In genomic region chr7:66142514-66142913, GRCm38 (mm10) we compare ENCODE assay signal across 21 mouse cellular contexts. TPM values are rescaled to one million over a fixed set of nuclear protein-coding genes. Genes with fewer than 3 reads are reported as not detected.
DNase-seq lines count a peak whose midpoint lies in the region; ATAC-seq and TF ChIP-seq lines count a peak whose summit lies in the region.
"Had no signal": no experiment of that assay in that cellular context is flagged by ENCODE, and none has a peak within 500 bp of the region (broad histone marks: within the 10 kb centered on the region; RNA-seq: fewer than 3 reads in every experiment).

No protein-coding gene starts in this region.

- H3K4me1 ChIP-seq in forebrain, postnatal 0 days (ENCODE audit: insufficient read depth): peaks cover 25% of the 10 kb centered on the region
- peaks cover 51% of the 10 kb centered on the region for H3K4me1 ChIP-seq in forebrain, embryonic 13.5 days
- peaks cover 30% of the 10 kb centered on the region for H3K4me1 ChIP-seq in hindbrain, embryonic 14.5 days (replicated peaks; ENCODE audit: control insufficient read depth, insufficient read depth, low read length)
- no peaks in the 10 kb centered on the region; the same call in 1 of the 2 replicates for H3K4me1 ChIP-seq in hindbrain, embryonic 10.5 days (replicated peaks)
- H3K4me1 ChIP-seq in midbrain, embryonic 13.5 days (replicated peaks): peaks cover 48% of the 10 kb centered on the region
- H3K4me1 ChIP-seq in midbrain, postnatal 0 days (ENCODE audit: insufficient read depth, low read length): peaks cover 23% of the 10 kb centered on the region
- H3K4me1 ChIP-seq: embryonic facial prominence, embryonic 12.5 days had no signal

- H3K36me3 ChIP-seq in forebrain, postnatal 0 days (ENCODE audit: insufficient read depth): no peaks in the 10 kb centered on the region
- H3K36me3 ChIP-seq in forebrain, embryonic 13.5 days (ENCODE audit: poor library complexity, severe bottlenecking): peaks cover 3% of the 10 kb centered on the region; the same call in 1 of the 2 replicates
- H3K36me3 ChIP-seq in hindbrain, embryonic 14.5 days (replicated peaks; ENCODE audit: control insufficient read depth, insufficient read depth): no peaks in the 10 kb centered on the region
- H3K36me3 ChIP-seq in hindbrain, embryonic 10.5 days: peaks cover 16% of the 10 kb centered on the region
- no peaks in the 10 kb centered on the region for H3K36me3 ChIP-seq in midbrain, embryonic 13.5 days
- H3K36me3 ChIP-seq in midbrain, postnatal 0 days (ENCODE audit: insufficient read depth, low read length): no peaks in the 10 kb centered on the region
- H3K36me3 ChIP-seq: forebrain, embryonic 12.5 days had no signal

- TF ChIP-seq CTCF in forebrain, postnatal 0 days (IDR thresholded peaks at IDR 0.05; ENCODE audit: low read depth): no peak
- no peak for TF ChIP-seq CTCF in midbrain, postnatal 0 days (IDR thresholded peaks at IDR 0.05)

- no peak overlapping the region for H3K9ac ChIP-seq in forebrain, postnatal 0 days
- H3K9ac ChIP-seq in forebrain, embryonic 13.5 days: no peak overlapping the region
- H3K9ac ChIP-seq in hindbrain, embryonic 14.5 days: no peak overlapping the region
- H3K9ac ChIP-seq in midbrain, embryonic 13.5 days (replicated peaks): no peak overlapping the region
- no peak overlapping the region; the same call in 1 of the 2 replicates for H3K9ac ChIP-seq in midbrain, postnatal 0 days (replicated peaks; ENCODE audit: low read length, poor library complexity, severe bottlenecking)
- H3K9ac ChIP-seq: embryonic facial prominence, embryonic 12.5 days; forebrain, embryonic 12.5 days; heart, embryonic 12.5 days had no signal

- H3K27me3 ChIP-seq in forebrain, postnatal 0 days (ENCODE audit: insufficient read depth, low read length): no peaks in the 10 kb centered on the region
- no peaks in the 10 kb centered on the region for H3K27me3 ChIP-seq in forebrain, embryonic 13.5 days
- H3K27me3 ChIP-seq in hindbrain, embryonic 14.5 days (ENCODE audit: control insufficient read depth, insufficient read depth, low read length): no peaks in the 10 kb centered on the region
- no peaks in the 10 kb centered on the region for H3K27me3 ChIP-seq in hindbrain, embryonic 10.5 days (ENCODE audit: insufficient read depth, poor library complexity, severe bottlenecking)
- no peaks in the 10 kb centered on the region for H3K27me3 ChIP-seq in midbrain, embryonic 13.5 days
- no peaks in the 10 kb centered on the region for H3K27me3 ChIP-seq in midbrain, postnatal 0 days (ENCODE audit: insufficient read depth, low read length)
- H3K27me3 ChIP-seq: embryonic facial prominence, embryonic 12.5 days; forebrain, embryonic 12.5 days; heart, embryonic 12.5 days had no signal

- DNase-seq in forebrain, postnatal 0 days: no peak
- DNase-seq in hindbrain, embryonic 14.5 days (ENCODE audit: low spot score): no peak
- DNase-seq in hindbrain, embryonic 10.5 days (ENCODE audit: low spot score): no peak
- DNase-seq in midbrain, postnatal 0 days (ENCODE audit: low spot score): no peak
- DNase-seq in left cerebral cortex, adult 18-20 months (ENCODE audit: low spot score in 2 of 2): no peak
- DNase-seq: adrenal gland, adult 8-10 months; adrenal gland, postnatal 36 days; B cell, adult 2 months; cerebellum, adult 9-10 months; cerebellum, postnatal 25 days; gastrocnemius, postnatal 36 days; heart, adult 18-20 months; heart, postnatal 36 days had no signal

- H3K27ac ChIP-seq in forebrain, postnatal 0 days (ENCODE audit: low read depth, low read length): no peak overlapping the region
- H3K27ac ChIP-seq in forebrain, embryonic 13.5 days: no peak overlapping the region
- H3K27ac ChIP-seq in hindbrain, embryonic 14.5 days: no peak overlapping the region
- H3K27ac ChIP-seq in hindbrain, embryonic 10.5 days: no peak overlapping the region
- H3K27ac ChIP-seq in midbrain, embryonic 13.5 days: peak overlapping the region; percentile 60
- H3K27ac ChIP-seq in midbrain, postnatal 0 days (ENCODE audit: low read depth, low read length): peak overlapping the region; percentile 49; the same call in 1 of the 2 replicates
- H3K27ac ChIP-seq: embryonic facial prominence, embryonic 12.5 days; forebrain, embryonic 12.5 days had no signal

- no peak overlapping the region for H3K4me2 ChIP-seq in forebrain, postnatal 0 days (ENCODE audit: low read depth)
- H3K4me2 ChIP-seq in forebrain, embryonic 13.5 days: no peak overlapping the region
- H3K4me2 ChIP-seq in hindbrain, embryonic 14.5 days (replicated peaks): no peak overlapping the region
- H3K4me2 ChIP-seq in midbrain, embryonic 13.5 days (replicated peaks): no peak overlapping the region
- no peak overlapping the region for H3K4me2 ChIP-seq in midbrain, postnatal 0 days (ENCODE audit: low read depth, low read length, poor library complexity, severe bottlenecking)
- H3K4me2 ChIP-seq: embryonic facial prominence, embryonic 12.5 days; forebrain, embryonic 12.5 days; heart, embryonic 12.5 days had no signal

- H3K9me3 ChIP-seq in forebrain, postnatal 0 days (ENCODE audit: low read length): no peaks in the 10 kb centered on the region
- H3K9me3 ChIP-seq in forebrain, embryonic 13.5 days (replicated peaks): no peaks in the 10 kb centered on the region
- no peaks in the 10 kb centered on the region for H3K9me3 ChIP-seq in hindbrain, embryonic 14.5 days (ENCODE audit: control insufficient read depth, low read length)
- no peaks in the 10 kb centered on the region for H3K9me3 ChIP-seq in hindbrain, embryonic 10.5 days
- no peaks in the 10 kb centered on the region for H3K9me3 ChIP-seq in midbrain, embryonic 13.5 days
- H3K9me3 ChIP-seq in midbrain, postnatal 0 days (ENCODE audit: low read length): no peaks in the 10 kb centered on the region
- H3K9me3 ChIP-seq: embryonic facial prominence, embryonic 12.5 days; forebrain, embryonic 12.5 days; G1E; heart, embryonic 12.5 days had no signal

- no peak overlapping the region for H3K4me3 ChIP-seq in forebrain, postnatal 0 days (ENCODE audit: low read depth, low read length)
- no peak overlapping the region for H3K4me3 ChIP-seq in forebrain, embryonic 13.5 days
- no peak overlapping the region for H3K4me3 ChIP-seq in hindbrain, embryonic 14.5 days (replicated peaks; ENCODE audit: low read length)
- H3K4me3 ChIP-seq in hindbrain, embryonic 10.5 days: no peak overlapping the region
- H3K4me3 ChIP-seq in midbrain, embryonic 13.5 days (replicated peaks): no peak overlapping the region
- no peak overlapping the region for H3K4me3 ChIP-seq in midbrain, postnatal 0 days (ENCODE audit: low read depth, low read length)
- H3K4me3 ChIP-seq: embryonic facial prominence, embryonic 12.5 days; forebrain, embryonic 12.5 days; heart, embryonic 12.5 days had no signal

- peak; percentile 24; the same call in 1 of the 2 replicates for ATAC-seq in forebrain, postnatal 0 days
- ATAC-seq in forebrain, embryonic 13.5 days: no peak; the same call in 1 of the 2 replicates
- ATAC-seq in hindbrain, embryonic 14.5 days (ENCODE audit: low FRiP score): peak; percentile 43; the same call in 1 of the 2 replicates
- peak; percentile 59; the same call in 1 of the 2 replicates for ATAC-seq in midbrain, embryonic 13.5 days
- ATAC-seq in midbrain, postnatal 0 days (ENCODE audit: low FRiP score): peak; percentile 68
- ATAC-seq: CD4-positive, CD25-positive, alpha-beta regulatory T cell, adult 4 months; intestine, embryonic 16.5 days had no signal

- 72% methylated on average over 7 of the region's 7 CpGs for WGBS in forebrain, postnatal 0 days
- WGBS in forebrain, embryonic 13.5 days: 75% methylated on average over 7 of the region's 7 CpGs
- WGBS in hindbrain, embryonic 14.5 days: 76% methylated on average over 7 of the region's 7 CpGs
- 89% methylated on average over 7 of the region's 7 CpGs for WGBS in hindbrain, embryonic 10.5 days
- 76% methylated on average over 7 of the region's 7 CpGs for WGBS in midbrain, embryonic 13.5 days
- WGBS in midbrain, postnatal 0 days: 59% methylated on average over 7 of the region's 7 CpGs

RNA-seq across cellular contexts. Expression of gene Chsy1, which starts 33.2 kb away (rescaled TPM):
- 39.8 and 49.9 TPM in 2 replicates for total RNA-seq in forebrain, postnatal 0 days (2014; rRNA removed)
- polyA plus RNA-seq in forebrain, postnatal 0 days (2015; fragmentation: Nextera tagmentation; extraction: Ambion mirVana): 8.7 TPM in 2 replicates
- polyA plus RNA-seq in forebrain, embryonic 13.5 days (2015; fragmentation: Nextera tagmentation; extraction: Ambion mirVana): 14.2 and 14.5 TPM in 2 replicates
- polyA plus RNA-seq in hindbrain, embryonic 14.5 days (2014; fragmentation: Nextera tagmentation; extraction: Ambion mirVana): 15.7 and 17.2 TPM in 2 replicates
- 9.6 and 11.2 TPM in 2 replicates for polyA plus RNA-seq in hindbrain, embryonic 10.5 days (2016; fragmentation: Nextera tagmentation; extraction: Ambion mirVana)
- polyA plus RNA-seq in midbrain, embryonic 13.5 days (2015; fragmentation: Nextera tagmentation; extraction: Ambion mirVana): 11.1 and 11.8 TPM in 2 replicates
- total RNA-seq in midbrain, postnatal 0 days (2014; rRNA removed): 38.9 and 40.3 TPM in 2 replicates
- 6.8 and 7.2 TPM in 2 replicates for polyA plus RNA-seq in midbrain, postnatal 0 days (2015; fragmentation: Nextera tagmentation; extraction: Ambion mirVana)
- 10 to 100 TPM; 15.6 to 17.4 TPM for total RNA-seq in left cerebral cortex, adult 18-20 months (2021)

Comparison
In these comparisons a context has a peak if more than half of its experiments do, and no peak if none do; other contexts are left out.
1. H3K27ac ChIP-seq: peak in midbrain, embryonic 13.5 days (single experiment) and midbrain, postnatal 0 days (single experiment); none in forebrain, postnatal 0 days (single experiment), forebrain, embryonic 13.5 days (single experiment), hindbrain, embryonic 14.5 days (single experiment) and hindbrain, embryonic 10.5 days (single experiment).